Mouse (Mus musculus): ENCODE data around the gene Wrap53. TPM values are rescaled to one million over a fixed set of nuclear protein-coding genes. Genes with fewer than 3 reads are reported as not detected.

Gene Wrap53
- polyA plus RNA-seq, 1 experiment from 2014 or later, result 27.9 TPM

DNA sequence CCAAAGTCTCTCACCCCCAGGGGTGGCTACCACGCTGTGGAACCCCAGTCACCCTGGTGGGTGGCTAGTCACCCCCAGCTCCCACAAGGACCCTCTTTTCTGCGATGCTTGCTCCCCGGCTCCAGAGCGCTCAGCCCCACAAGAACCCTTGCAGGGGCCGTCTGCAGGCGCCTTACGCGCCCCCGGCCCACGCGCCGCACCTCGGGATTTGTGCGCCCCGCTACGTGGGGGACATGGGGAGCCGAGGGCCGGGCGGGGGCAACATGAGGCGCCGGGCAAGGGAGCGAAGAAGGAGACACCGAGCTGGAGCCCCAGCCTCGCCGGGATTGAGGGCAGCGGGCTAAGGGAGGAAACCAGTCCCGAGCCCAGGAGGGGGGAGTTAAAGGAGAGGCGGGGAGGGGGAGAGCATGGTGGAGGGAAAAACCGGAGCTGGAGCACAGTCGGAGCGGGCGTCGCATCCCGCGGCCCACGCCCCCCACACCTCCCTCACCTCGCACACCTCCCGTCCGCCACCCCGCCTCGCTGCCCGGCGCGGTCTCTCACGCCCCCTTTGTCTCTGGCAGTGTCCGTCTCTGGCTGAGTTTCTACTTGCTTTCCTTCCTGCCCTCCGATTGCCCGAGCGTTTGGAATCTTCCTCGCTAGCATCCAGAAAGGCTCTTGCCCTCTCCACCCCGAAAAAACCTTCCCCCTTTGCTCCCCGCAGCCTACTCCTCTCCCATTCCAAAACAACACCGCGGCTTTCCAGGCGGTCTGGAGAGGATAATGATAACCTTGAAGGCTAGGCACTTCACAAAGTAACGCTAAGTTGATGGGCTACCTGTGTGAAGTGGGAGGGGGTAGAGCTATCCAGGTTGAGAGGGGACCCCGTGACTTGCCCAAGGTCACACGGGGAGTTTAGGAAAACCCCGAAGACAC, 19.9 kb downstream of the Wrap53 start, which contains the start of gene Efnb3:
Efnb3 (minus strand) TSS at position 355 of the 915 bp plus-strand sequence.
- H3K4me1 ChIP-seq, result peaks cover 49% of the 10 kb centered on the region
- 1% methylated on average over 59 of the region's 59 CpGs for WGBS
- peaks cover 37% of the 10 kb centered on the region for H3K36me3 ChIP-seq
- H3K9me3 ChIP-seq (replicated peaks), result no peaks in the 10 kb centered on the region
- peak; percentile 63 for ATAC-seq (replicated peaks; ENCODE audit: low FRiP score)
- peak within 1 kb of the TSS; percentile 85 for H3K9ac ChIP-seq
- peak within 1 kb of the TSS; percentile 63 for H3K4me3 ChIP-seq (replicated peaks)
- 0 out of 2 replicates have a peak within 1 kb of the TSS, but pooled peaks have one; percentile 52 for H3K27ac ChIP-seq
- peak within 1 kb of the TSS; percentile 98 for H3K4me2 ChIP-seq
- peaks cover 8% of the 10 kb centered on the region for H3K27me3 ChIP-seq

DNA sequence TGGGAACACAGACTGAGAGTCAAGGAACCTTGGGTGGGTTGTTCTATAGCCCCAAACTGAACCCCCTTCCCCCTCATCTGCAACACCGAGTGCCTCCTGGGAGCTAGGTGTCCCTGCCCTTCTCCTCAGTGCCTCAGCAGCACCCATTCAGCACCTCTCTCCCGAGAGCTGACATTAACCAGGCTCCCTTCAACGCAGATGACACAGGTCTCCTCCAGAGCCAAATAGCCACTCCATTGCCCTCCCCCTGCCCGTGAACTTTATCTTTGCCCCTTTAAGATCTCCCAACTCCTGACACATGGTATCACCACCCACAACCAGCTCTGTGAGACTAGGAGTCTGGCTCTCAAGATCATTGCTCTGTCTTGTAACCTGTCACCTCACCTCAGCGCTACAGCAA, 20.9 kb downstream of the Wrap53 start:
- H3K9ac ChIP-seq, result peak overlapping the region; percentile 85
- no peak overlapping the region for H3K27ac ChIP-seq
- H3K4me1 ChIP-seq, result peaks cover 53% of the 10 kb centered on the region
- WGBS, result 10% methylated on average over 5 of the region's 5 CpGs
- no peak for ATAC-seq (replicated peaks; ENCODE audit: low FRiP score)
- H3K36me3 ChIP-seq, result peaks cover 28% of the 10 kb centered on the region
- H3K9me3 ChIP-seq (replicated peaks), result no peaks in the 10 kb centered on the region
- peaks cover 8% of the 10 kb centered on the region for H3K27me3 ChIP-seq
- peak overlapping the region; percentile 63 for H3K4me3 ChIP-seq (replicated peaks)
- peak overlapping the region; percentile 98 for H3K4me2 ChIP-seq

DNA sequence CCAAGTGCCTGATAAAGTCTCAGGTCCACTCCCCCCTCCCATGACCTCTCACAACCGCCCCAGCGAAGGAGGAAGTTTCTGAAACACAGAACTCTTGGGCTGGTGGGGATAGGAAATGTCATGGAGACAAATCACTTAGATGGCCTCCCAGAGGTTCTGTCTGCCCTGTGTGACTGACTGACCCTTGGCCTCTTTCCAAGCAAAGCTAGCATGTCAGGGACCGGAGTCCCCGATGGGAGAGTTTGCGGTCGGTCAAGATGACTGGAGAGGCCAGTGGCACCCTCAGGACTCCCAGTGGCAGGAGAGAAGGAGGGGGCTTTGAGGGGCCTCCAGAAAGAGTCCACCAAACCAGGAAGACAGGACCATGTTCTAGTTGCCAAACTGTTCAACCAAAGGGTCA, 21.3 kb downstream of the Wrap53 start:
- Histone ChIP-seq H3K4me2 (peak overlapping the region; percentile 98), H3K27ac (no peak overlapping the region), H3K36me3 (peaks cover 24% of the 10 kb centered on the region), H3K27me3 (peaks cover 8% of the 10 kb centered on the region), H3K9ac (0 out of 2 replicates have a peak overlapping the region, but pooled peaks have one; percentile 85), H3K4me3 (replicated peaks) (peak overlapping the region; percentile 63), H3K4me1 (peaks cover 53% of the 10 kb centered on the region), H3K9me3 (replicated peaks) (no peaks in the 10 kb centered on the region)
- ATAC-seq (replicated peaks; ENCODE audit: low FRiP score), result no peak
- WGBS, result 15% methylated on average over 6 of the region's 6 CpGs

DNA sequence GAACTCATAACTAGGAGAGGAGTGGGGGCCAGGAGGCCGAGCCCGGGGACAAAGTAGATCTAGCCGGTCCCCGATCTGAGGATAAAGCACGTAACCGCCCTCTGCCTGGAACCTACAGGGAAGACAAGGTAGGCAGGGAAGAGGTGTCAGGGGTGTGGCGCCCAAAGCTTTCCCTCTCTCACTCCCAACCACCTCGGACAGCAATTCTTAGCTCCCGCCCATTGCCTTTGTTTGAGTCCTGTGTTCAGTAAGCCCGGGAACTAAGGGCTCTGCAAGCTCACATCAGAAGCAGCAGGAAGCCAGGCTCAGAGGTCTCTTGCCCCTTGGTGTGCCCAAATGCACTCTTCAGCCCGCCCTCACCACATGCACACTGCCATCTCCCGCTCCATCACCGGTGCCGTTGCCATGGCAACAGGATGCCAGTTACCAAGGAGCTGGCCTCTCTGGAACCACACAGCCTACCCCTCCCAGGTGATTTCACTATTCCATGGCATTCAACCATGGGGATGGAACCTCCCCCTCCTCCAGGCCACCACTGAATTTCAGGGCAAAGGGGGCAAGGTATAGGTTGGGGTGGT, 22.6 kb downstream of the Wrap53 start:
- Histone ChIP-seq H3K4me1 (peaks cover 61% of the 10 kb centered on the region), H3K9ac (no peak overlapping the region), H3K36me3 (peaks cover 11% of the 10 kb centered on the region), H3K27me3 (peaks cover 7% of the 10 kb centered on the region), H3K9me3 (replicated peaks) (no peaks in the 10 kb centered on the region), H3K27ac (no peak overlapping the region), H3K4me3 (replicated peaks) (0 out of 2 replicates have a peak overlapping the region, but pooled peaks have one; percentile 1), H3K4me2 (peak overlapping the region; percentile 13; the same call in 1 of the 2 replicates)
- WGBS, result 40% methylated on average over 14 of the region's 14 CpGs
- no peak for ATAC-seq (replicated peaks; ENCODE audit: low FRiP score)

DNA sequence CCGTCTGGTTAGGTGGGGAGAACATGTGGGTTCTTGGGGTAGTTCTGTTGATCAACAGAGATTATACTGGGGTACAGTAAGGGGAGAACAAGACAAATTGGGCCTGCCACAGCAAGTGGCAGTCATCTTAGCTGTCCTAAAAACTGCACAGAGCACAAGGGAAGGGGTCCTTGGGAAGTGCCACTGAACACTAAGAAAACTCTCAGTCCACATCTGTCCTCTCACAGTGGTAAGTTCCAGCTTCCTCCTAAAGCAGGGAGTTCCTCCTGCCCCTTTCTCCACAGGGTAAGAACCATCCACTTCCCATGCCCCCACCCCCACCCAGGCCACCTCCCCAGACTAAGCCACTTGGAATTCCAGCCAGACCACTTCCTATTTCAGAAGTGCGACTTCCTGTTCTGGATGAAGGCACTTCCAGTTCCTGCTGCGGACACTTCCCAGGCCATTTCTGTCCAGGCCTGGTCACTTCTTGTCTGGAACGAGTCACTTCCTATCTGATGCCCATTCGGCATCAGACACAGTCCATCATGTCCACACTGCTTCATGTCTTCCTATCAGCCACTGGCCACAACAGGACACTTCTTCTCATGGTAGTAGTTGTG, 25.4 kb downstream of the Wrap53 start:
- ATAC-seq (replicated peaks; ENCODE audit: low FRiP score), result no peak
- no peak overlapping the region for H3K4me3 ChIP-seq (replicated peaks)
- WGBS, result 84% methylated on average over 5 of the region's 5 CpGs

DNA sequence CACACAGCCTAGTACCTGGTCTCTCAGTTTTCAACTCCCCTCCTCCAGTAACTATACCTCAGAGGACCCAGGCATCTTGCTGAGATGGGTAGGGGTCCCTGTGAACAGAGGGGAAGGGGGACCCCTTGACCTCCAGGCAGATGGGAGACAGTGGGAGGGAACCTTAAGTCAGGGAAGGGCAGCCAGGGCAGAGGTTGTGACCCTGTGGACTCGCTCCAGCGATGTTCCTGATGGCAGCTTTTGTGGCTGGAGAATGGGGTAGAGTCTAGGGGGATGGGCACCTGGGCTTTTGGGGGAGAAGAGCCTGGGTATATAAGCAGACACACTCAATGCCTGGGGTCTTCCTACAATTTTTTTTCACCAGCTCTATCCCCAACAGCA, 26.7 kb downstream of the Wrap53 start:
- H3K27me3 ChIP-seq, result peaks cover 14% of the 10 kb centered on the region
- no peak for ATAC-seq (replicated peaks; ENCODE audit: low FRiP score)
- no peak overlapping the region for H3K9ac ChIP-seq
- H3K4me1 ChIP-seq, result peaks cover 40% of the 10 kb centered on the region
- 16% methylated on average over 2 of the region's 2 CpGs for WGBS
- no peaks in the 10 kb centered on the region for H3K36me3 ChIP-seq
- H3K9me3 ChIP-seq (replicated peaks), result no peaks in the 10 kb centered on the region
- H3K4me2 ChIP-seq, result no peak overlapping the region
- H3K27ac ChIP-seq, result no peak overlapping the region
- H3K4me3 ChIP-seq (replicated peaks), result no peak overlapping the region

More for the DNA sequence above, 25.4 kb downstream of the Wrap53 start:
- H3K4me2 ChIP-seq, result no peak overlapping the region
- H3K4me1 ChIP-seq, result peaks cover 46% of the 10 kb centered on the region
- H3K9me3 ChIP-seq (replicated peaks), result no peaks in the 10 kb centered on the region
- H3K27ac ChIP-seq, result no peak overlapping the region; the same call in 1 of the 2 replicates
- H3K9ac ChIP-seq, result no peak overlapping the region
- no peaks in the 10 kb centered on the region for H3K36me3 ChIP-seq
- H3K27me3 ChIP-seq, result peaks cover 6% of the 10 kb centered on the region

DNA sequence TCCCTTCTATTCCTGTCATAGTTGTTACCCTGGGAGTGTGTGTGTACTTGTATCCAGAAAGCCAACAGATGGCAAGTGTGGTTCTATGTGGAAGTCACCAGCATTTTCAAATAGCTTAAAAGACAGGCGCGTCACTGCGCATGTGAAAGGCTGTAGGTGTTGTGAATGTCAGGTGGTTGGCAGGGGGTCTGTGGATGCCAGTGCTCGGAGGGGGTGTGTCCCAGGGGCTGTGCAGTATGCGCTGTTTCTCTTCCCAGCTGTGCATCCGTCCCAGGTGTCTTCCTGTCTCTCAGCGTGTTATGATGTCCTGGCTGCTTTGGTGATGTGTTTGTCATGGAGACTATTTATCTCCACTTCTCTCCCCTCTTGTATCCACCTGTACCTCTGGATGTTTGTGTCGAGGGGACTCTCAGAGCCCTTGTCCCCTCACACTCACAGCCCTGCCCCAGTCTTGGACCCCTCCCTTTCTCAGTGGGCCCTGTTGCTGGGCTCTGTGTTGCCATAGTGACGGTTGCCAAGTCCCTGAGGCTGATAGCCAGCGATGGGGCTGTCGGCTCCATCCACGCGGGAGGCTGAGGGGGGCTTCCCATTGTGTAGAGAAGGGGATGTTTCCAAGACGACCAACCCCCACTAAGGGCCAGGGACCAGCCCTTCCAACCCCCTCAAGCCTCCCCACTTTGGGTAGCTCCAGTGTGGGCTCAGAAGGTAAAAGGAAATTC, 27.3 kb downstream of the Wrap53 start:
- H3K9ac ChIP-seq, result no peak overlapping the region
- no peaks in the 10 kb centered on the region for H3K9me3 ChIP-seq (replicated peaks)
- H3K36me3 ChIP-seq, result no peaks in the 10 kb centered on the region
- H3K27ac ChIP-seq, result no peak overlapping the region
- WGBS, result 26% methylated on average over 14 of the region's 14 CpGs
- ATAC-seq (replicated peaks; ENCODE audit: low FRiP score), result no peak
- H3K4me3 ChIP-seq (replicated peaks), result no peak overlapping the region
- H3K4me2 ChIP-seq, result no peak overlapping the region
- peaks cover 19% of the 10 kb centered on the region for H3K27me3 ChIP-seq
- peaks cover 37% of the 10 kb centered on the region for H3K4me1 ChIP-seq

DNA sequence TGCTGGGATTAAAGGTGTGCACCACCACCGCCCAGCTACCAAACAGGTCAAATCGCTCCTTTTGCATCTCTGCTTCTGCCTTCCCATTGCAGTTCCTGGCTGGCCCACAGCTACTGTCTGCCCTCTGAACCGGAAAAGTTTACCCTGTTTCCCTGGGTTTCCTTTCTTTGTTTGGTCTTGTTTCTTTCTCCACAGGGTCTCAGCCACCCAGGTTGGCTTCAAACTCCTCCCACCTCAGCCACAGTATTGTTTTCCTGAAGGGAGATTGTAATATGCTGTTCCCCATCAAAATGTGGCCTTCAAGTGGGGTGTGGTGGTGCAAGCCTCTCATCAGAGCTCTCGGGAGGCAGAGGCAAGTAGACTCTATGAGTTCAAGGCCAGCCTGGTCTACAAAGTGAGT, 28.7 kb downstream of the Wrap53 start:
- Histone ChIP-seq H3K4me1 (peaks cover 45% of the 10 kb centered on the region), H3K27ac (no peak overlapping the region), H3K9ac (no peak overlapping the region), H3K9me3 (replicated peaks) (no peaks in the 10 kb centered on the region), H3K27me3 (peaks cover 16% of the 10 kb centered on the region), H3K4me2 (no peak overlapping the region), H3K36me3 (no peaks in the 10 kb centered on the region), H3K4me3 (replicated peaks) (no peak overlapping the region)
- ATAC-seq (replicated peaks; ENCODE audit: low FRiP score), result no peak
- 77% methylated on average over 4 of the region's 4 CpGs for WGBS

DNA sequence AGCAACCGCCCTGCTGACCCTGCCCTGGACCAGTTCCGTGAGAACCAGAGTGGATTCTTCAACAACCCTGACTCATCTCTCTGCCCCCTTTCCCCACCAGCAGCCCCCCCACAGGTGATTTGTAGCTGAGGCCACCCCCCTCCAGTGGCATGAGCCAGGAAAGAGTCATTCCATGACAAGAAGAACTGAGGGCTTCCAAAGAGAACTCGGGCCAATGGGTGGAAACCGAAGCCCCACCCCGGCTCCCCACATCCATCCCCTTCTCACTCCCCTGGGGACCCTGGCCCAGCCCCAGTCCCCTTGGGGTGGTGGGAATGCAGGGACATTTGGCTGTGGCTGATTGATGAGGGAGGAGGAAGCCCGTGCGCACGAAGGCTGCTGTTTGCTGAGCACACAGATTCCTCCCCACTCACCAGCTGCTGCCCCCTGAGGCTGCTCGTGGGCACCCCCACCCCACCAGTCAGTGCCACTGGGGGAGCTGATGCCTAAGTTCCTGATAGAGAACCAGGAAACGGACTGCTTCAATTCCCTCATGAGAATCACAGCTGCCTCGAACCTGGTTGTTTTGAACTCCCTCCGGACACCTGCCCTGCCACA, 30.9 kb downstream of the Wrap53 start, which contains the start of gene Dnah2:
Dnah2 (minus strand) TSS at position 51 of the 597 bp plus-strand sequence.
- peaks cover 16% of the 10 kb centered on the region for H3K27me3 ChIP-seq
- 0 out of 2 replicates have a peak within 1 kb of the TSS, but pooled peaks have one; percentile 10 for H3K9ac ChIP-seq
- no peak for ATAC-seq (replicated peaks; ENCODE audit: low FRiP score)
- no peaks in the 10 kb centered on the region for H3K9me3 ChIP-seq (replicated peaks)
- no peak within 1 kb of the TSS for H3K27ac ChIP-seq
- H3K4me2 ChIP-seq, result no peak within 1 kb of the TSS
- H3K36me3 ChIP-seq, result no peaks in the 10 kb centered on the region
- H3K4me3 ChIP-seq (replicated peaks), result no peak within 1 kb of the TSS
- peaks cover 43% of the 10 kb centered on the region for H3K4me1 ChIP-seq
- 40% methylated on average over 12 of the region's 12 CpGs for WGBS

DNA sequence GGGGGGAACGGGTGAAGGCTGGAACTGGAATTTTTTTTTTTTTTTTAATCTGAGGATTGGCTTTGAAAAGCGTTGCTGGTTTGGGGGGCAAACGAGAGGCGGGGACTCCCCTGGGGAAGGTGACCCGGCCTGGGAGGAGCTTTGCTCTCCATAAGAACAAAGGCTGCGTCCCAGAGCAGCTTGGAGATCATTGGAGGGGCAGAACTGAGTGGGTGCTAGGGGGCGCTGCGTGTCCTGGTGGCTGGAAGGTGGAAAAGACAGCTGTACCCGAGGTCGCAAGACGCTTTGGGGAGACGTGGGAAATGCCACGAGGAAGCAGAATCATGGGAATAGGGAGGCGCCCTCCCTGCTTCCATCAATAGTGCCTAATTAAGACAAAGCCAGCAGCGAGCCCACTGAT, 33.0 kb downstream of the Wrap53 start:
- Histone ChIP-seq H3K9ac (peak overlapping the region; percentile 65), H3K9me3 (replicated peaks) (no peaks in the 10 kb centered on the region), H3K4me1 (peaks cover 35% of the 10 kb centered on the region), H3K4me3 (replicated peaks) (peak overlapping the region; percentile 52), H3K4me2 (peak overlapping the region; percentile 99), H3K27me3 (peaks cover 16% of the 10 kb centered on the region), H3K27ac (peak overlapping the region; percentile 92), H3K36me3 (no peaks in the 10 kb centered on the region)
- 3% methylated on average over 15 of the region's 15 CpGs for WGBS
- peak; percentile 17; the same call in 1 of the 2 replicates for ATAC-seq (replicated peaks; ENCODE audit: low FRiP score)

DNA sequence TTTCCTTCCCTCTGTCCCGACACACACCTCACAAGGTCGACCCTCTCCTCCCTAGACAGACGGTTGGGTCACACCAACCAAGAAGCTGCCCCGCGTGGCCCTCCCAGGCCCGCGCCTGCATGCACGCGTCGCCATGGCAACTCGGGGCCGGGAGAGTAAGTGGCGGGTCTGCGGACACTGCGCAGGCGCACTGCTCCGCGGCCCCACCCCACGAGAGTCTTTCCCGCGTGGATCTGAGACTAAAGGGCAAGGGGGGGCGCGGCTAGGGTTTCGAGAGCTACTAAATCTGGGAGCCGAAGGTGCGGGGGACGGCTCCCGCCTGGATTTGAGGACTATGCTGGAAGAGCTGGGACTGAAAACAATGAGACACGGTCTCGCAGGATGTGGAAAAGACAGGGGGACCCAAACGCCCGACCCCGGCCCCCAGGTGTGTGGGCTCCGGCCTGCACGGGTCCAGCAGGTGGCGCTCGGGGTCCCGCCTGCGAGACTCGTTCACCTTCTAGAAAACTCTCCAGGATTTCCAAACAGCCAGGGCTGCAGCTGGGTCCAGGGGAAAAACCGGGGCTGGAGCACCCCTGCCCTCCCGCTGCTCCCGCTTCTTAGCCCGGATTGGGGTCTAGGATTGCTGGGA, 33.5 kb downstream of the Wrap53 start:
- peak; percentile 70 for ATAC-seq (replicated peaks; ENCODE audit: low FRiP score)
- Histone ChIP-seq H3K4me3 (replicated peaks) (peak overlapping the region; percentile 52), H3K4me2 (peak overlapping the region; percentile 99), H3K9ac (peak overlapping the region; percentile 65), H3K27ac (peak overlapping the region; percentile 92), H3K36me3 (no peaks in the 10 kb centered on the region), H3K27me3 (peaks cover 16% of the 10 kb centered on the region), H3K9me3 (replicated peaks) (no peaks in the 10 kb centered on the region), H3K4me1 (peaks cover 35% of the 10 kb centered on the region)
- WGBS, result under 1% methylated on average over 44 of the region's 44 CpGs

All from kidney, embryonic 15.5 days (tissue).